Mouse (Mus musculus): ENCODE measurements around the gene Tbx21.

DNA sequence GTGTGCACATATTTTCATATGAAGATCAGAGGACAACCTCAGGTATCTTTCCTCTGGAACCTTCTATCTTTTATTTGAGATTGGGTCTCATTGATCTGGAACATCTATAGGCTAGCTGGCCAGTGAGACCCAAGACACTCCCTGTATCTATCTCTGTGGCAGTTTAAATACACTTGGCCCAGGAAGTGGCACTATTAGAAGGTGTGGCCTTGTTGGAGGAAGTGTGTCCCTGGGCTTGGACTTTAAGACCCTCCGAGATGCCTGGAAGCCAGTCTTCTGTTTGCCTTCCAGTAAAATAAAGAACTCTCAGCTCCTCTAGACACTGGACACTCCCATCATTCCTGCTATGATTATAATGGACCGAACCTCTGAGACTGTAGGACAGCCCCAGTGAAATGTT lies 45.4 kb downstream of the Tbx21 start:
- TF ChIP-seq CTCF (IDR thresholded peaks at IDR 0.05; ENCODE audit: low read depth, low read length): no peak
- TF ChIP-seq POLR2A (IDR thresholded peaks at IDR 0.05; ENCODE audit: insufficient read depth, low read length): no peak
- no peak for TF ChIP-seq EP300 (IDR thresholded peaks at IDR 0.05; ENCODE audit: insufficient read depth, low read depth, low read length)
